In the genomic region with DNA sequence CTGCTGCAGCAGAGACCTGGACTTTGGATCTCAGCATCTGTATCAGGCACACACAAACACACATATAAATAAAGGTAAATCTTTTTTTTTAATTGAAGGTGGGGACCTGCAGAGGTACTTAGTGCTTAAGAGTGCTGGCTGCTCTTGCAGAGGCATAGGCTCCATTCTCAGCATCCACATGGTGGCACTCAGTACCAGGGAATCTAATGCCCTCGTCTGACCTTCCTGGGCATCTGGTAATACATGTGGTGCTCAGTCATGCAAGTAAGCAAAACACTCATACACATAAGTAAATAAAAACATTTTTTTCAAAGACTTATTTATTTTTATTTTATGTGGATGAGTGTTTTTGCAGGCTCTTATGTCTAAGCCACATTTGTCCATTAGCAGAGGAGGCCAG, we compare ENCODE assay signal across 9 mouse cellular contexts. TPM values are rescaled to one million over a fixed set of nuclear protein-coding genes. Genes with fewer than 3 reads are reported as not detected.
A peak's percentile ranks its signal among the peaks of the same experiment; 100 is the strongest.
DNase-seq lines count a peak whose midpoint lies in the region; TF ChIP-seq lines count a peak whose summit lies in the region.
"Had no signal": no experiment of that assay in that cellular context is flagged by ENCODE, and none has a peak within 500 bp of the region (broad histone marks: within the 10 kb centered on the region; RNA-seq: fewer than 3 reads in every experiment).

No protein-coding gene starts in this region.

- peaks cover 0 to 4% of the 10 kb centered on the region in 2 experiments; a peak in 2 of 4 replicates for H3K36me3 ChIP-seq in MEL (ENCODE audit: control insufficient read depth in 1 of 2, insufficient read depth in 2 of 2, low read length in 2 of 2)
- H3K36me3 ChIP-seq in splenic B cell, adult 2 months (ENCODE audit: control insufficient read depth, insufficient read depth, low read length, poor library complexity, severe bottlenecking), result no peaks in the 10 kb centered on the region
- H3K36me3 ChIP-seq: hindbrain, embryonic 10.5 days had no signal

- peak; percentile 52 for TF ChIP-seq RAD21 in MEL (IDR thresholded peaks at IDR 0.05; ENCODE audit: low read depth, low read length)

- no peak for TF ChIP-seq POLR2A in MEL (IDR thresholded peaks at IDR 0.05; ENCODE audit: control insufficient read depth in 1 of 2, insufficient read depth in 1 of 2, low read depth in 1 of 2, low read length in 2 of 2, poor library complexity in 1 of 2)
- TF ChIP-seq POLR2A in embryonic fibroblast, embryonic 13.5 days (IDR thresholded peaks at IDR 0.05; ENCODE audit: low read depth, low read length), result no peak

- H3K27me3 ChIP-seq in MEL (ENCODE audit: control insufficient read depth in 1 of 2, insufficient read depth in 2 of 2, low read length in 2 of 2), result no peaks in the 10 kb centered on the region; a peak in 1 of 4 replicates
- no peaks in the 10 kb centered on the region for H3K27me3 ChIP-seq in splenic B cell, adult 2 months (ENCODE audit: control insufficient read depth, insufficient read depth, low read length, poor library complexity, severe bottlenecking)

- TF ChIP-seq EP300 in MEL (IDR thresholded peaks at IDR 0.05; ENCODE audit: low read depth in 1 of 2, low read length in 2 of 2), result no peak

- intact Hi-C loops in left cerebral cortex, adult 2 months (cut with DNase I), result no loop called here

- no peaks in the 10 kb centered on the region for H3K9me3 ChIP-seq in MEL (replicated peaks; ENCODE audit: insufficient read depth, low read length)
- H3K9me3 ChIP-seq: hindbrain, embryonic 10.5 days had no signal

- H3K27ac ChIP-seq in left cerebral cortex, adult 2 months, result no peak overlapping the region
- H3K27ac ChIP-seq in MEL (ENCODE audit: control insufficient read depth, low read depth, low read length), result no peak overlapping the region
- H3K27ac ChIP-seq in embryonic fibroblast, embryonic 13.5 days (ENCODE audit: insufficient read depth, low read length), result no peak overlapping the region

- DNase-seq in left cerebral cortex, adult 2 months (ENCODE audit: extremely low spot score in 1 of 2, low spot score in 2 of 2), result no peak
- DNase-seq in left cerebral cortex, adult 8-10 months (ENCODE audit: low spot score in 2 of 2), result no peak
- no peak for DNase-seq in MEL (ENCODE audit: low read depth, low spot score)
- DNase-seq in splenic B cell, adult 2 months (ENCODE audit: low read depth, low spot score), result peak; percentile 71
- no peak for DNase-seq in cerebellum, postnatal 36 days
- DNase-seq in embryo, embryonic 11 days, result no peak
- DNase-seq: adrenal gland, adult 2 months had no signal

- no peak overlapping the region for H3K4me3 ChIP-seq in left cerebral cortex, adult 2 months
- no peak overlapping the region for H3K4me3 ChIP-seq in MEL (ENCODE audit: control insufficient read depth in 1 of 2, insufficient read depth in 1 of 2, low read depth in 2 of 2, low read length in 2 of 2)
- no peak overlapping the region for H3K4me3 ChIP-seq in embryonic fibroblast, embryonic 13.5 days (ENCODE audit: insufficient read depth, low read length)
- H3K4me3 ChIP-seq: hindbrain, embryonic 10.5 days had no signal

- H3K79me2 ChIP-seq in MEL (ENCODE audit: control insufficient read depth, insufficient read depth, low read length, poor library complexity), result no peaks in the 10 kb centered on the region

- peaks cover 0 to 8% of the 10 kb centered on the region in 2 experiments; a peak in 1 of 4 replicates for H3K4me1 ChIP-seq in MEL (ENCODE audit: control insufficient read depth in 1 of 2, insufficient read depth in 2 of 2, low read length in 2 of 2)
- H3K4me1 ChIP-seq in embryonic fibroblast, embryonic 13.5 days (ENCODE audit: control insufficient read depth, insufficient read depth, low read length), result peaks cover 11% of the 10 kb centered on the region; the same call in 1 of the 2 replicates

- peak; percentile 37 for TF ChIP-seq CTCF in left cerebral cortex, adult 2 months (IDR thresholded peaks at IDR 0.05)
- peak in 2 of 3 experiments; percentile 33; a peak in 3 of 6 replicates for TF ChIP-seq CTCF in MEL (IDR thresholded peaks at IDR 0.05 in 2 of 3, conservative IDR thresholded peaks at IDR 0.05 in 1 of 3; ENCODE audit: control insufficient read depth in 1 of 3, insufficient read depth in 1 of 3, low read depth in 2 of 3, low read length in 3 of 3, poor library complexity in 1 of 3, severe bottlenecking in 1 of 3)
- TF ChIP-seq CTCF in embryonic fibroblast, embryonic 13.5 days (IDR thresholded peaks at IDR 0.05; ENCODE audit: borderline replicate concordance, insufficient read depth, low read length), result peak; percentile 7; the same call in 1 of the 2 replicates

- no peak overlapping the region for H3K9ac ChIP-seq in MEL (ENCODE audit: control insufficient read depth, low read depth, low read length, poor library complexity, severe bottlenecking)

TF ChIP-seq in MEL, 35 proteins besides CTCF, POLR2A, EP300 and RAD21:
- TF ChIP-seq ELF1 (IDR thresholded peaks at IDR 0.05; ENCODE audit: low read depth, low read length), result no peak
- 0 out of 2 replicates have a peak, but pooled peaks have one; percentile 16 for TF ChIP-seq SMC3 (IDR thresholded peaks at IDR 0.05; ENCODE audit: low read depth, low read length)

RNA-seq across cellular contexts. Expression of a gene that starts 49.1 kb away (rescaled TPM):
- 100 to 1,000 TPM; 101 to 102 TPM for total RNA-seq in left cerebral cortex, adult 2 months (2021)
- 100 to 1,000 TPM in 3 of 4 experiments, 10 to 100 TPM in 1; 95.8 to 105 (median 101) TPM for total RNA-seq in left cerebral cortex, adult 8-10 months (2022)
- total RNA-seq in MEL (2012; rRNA removed), result 16.2 and 21.5 TPM in 2 replicates
- polyA plus RNA-seq in MEL (2012; ENCODE audit: insufficient read depth in 1 of 2, insufficient read length in 2 of 2, low read depth in 1 of 2, low replicate concordance in 2 of 2, missing spikeins in 1 of 2), result 10 to 100 TPM; 29.3 to 75.6 TPM
- 52.4 and 71.8 TPM in 2 replicates for polyA plus RNA-seq in embryonic fibroblast, embryonic 13.5 days (2011; ENCODE audit: insufficient read length, low read depth, missing spikeins)
